Mouse (Mus musculus): ENCODE measurements around the gene Pbld2. TPM values are rescaled to one million over a fixed set of nuclear protein-coding genes. Genes with fewer than 3 reads are reported as not detected.

Pbld2 gene
- total and polyA plus RNA-seq, 3 experiments, result 0.19 to 0.72 (median 0.26) TPM

DNA sequence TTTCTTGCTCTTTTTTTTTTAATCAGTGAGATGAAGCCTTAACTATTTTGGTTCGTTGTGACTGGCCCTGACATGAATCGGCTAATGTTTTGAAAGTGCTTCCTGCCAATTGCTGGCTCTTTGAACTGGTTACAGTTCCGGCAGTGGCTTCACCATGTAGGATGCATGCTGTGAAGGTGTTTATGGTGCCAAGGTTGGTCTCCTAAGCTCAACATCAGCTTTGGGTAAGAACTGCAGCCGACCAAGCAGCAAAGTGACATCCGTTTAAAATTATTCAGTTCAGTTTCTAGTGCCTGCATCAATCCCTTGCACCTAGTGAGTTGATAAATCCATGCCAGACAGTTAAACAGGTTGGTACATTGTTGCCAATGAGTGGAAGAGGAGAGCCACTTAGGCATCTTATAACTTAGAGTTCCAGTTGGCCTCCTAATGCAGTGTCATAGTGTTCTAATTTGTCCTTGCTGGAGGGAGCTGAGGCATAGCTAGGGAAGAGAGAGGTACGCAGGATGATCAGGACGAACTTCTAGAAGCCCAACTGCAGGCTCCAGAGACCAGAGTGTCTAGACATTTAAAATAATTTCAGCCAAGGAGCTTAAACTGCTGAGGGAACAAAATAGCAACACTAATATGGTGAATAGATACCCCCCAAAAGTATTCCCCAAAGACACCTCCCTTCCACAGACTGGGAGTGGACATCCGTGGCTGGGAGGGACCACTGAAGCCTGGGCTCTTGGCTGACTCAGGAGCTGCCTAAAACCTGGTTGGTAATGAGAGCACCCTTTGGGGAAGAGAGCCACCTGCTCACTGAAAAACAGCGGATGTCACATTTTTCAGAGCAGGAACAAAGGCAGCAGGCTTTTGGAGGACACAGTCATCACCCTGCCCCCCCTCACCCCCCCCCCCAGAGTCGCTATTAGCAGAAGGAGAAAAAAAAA lies 68.8 kb downstream of the Pbld2 start:
- H3K27me3 ChIP-seq (replicated peaks), result no peaks in the 10 kb centered on the region
- H3K9ac ChIP-seq (ENCODE audit: insufficient read depth, low read depth), result no peak overlapping the region
- H3K4me2 ChIP-seq (ENCODE audit: insufficient read depth, low read depth, poor library complexity, severe bottlenecking), result no peak overlapping the region
- TF ChIP-seq SIN3A (IDR thresholded peaks at IDR 0.05; ENCODE audit: low read length) (no peak), EP300 (IDR thresholded peaks at IDR 0.05; ENCODE audit: low read length) (no peak), RAD21 (IDR thresholded peaks at IDR 0.05; ENCODE audit: low read depth, low read length) (no peak), SMC3 (IDR thresholded peaks at IDR 0.05; ENCODE audit: low read depth, low read length) (no peak), ETS1 (conservative IDR thresholded peaks at IDR 0.05; ENCODE audit: low read depth, low read length) (no peak), NRF1 (IDR thresholded peaks at IDR 0.05; ENCODE audit: low read depth, low read length) (no peak), ZNF384 (IDR thresholded peaks at IDR 0.05; ENCODE audit: low read depth, low read length) (no peak), ZC3H11A (IDR thresholded peaks at IDR 0.05; ENCODE audit: low read depth, low read length) (no peak), MAZ (IDR thresholded peaks at IDR 0.05; ENCODE audit: low read depth, low read length) (no peak), BHLHE40 (IDR thresholded peaks at IDR 0.05; ENCODE audit: low read depth, low read length) (no peak), JUND (conservative IDR thresholded peaks at IDR 0.05; ENCODE audit: low read depth, low read length) (no peak), MXI1 (IDR thresholded peaks at IDR 0.05; ENCODE audit: low read depth, low read length) (no peak), IRF4 (IDR thresholded peaks at IDR 0.05; ENCODE audit: low read depth, low read length) (no peak)
- H3K4me1 ChIP-seq (ENCODE audit: control insufficient read depth in 1 of 2, insufficient read depth in 2 of 2), result peaks cover 4 to 8% of the 10 kb centered on the region in 2 experiments
- no peak overlapping the region for H3K27ac ChIP-seq (ENCODE audit: insufficient read depth, low read depth)
- dilution Hi-C loops (cut with MboI; ENCODE audit: extremely low pct_ligation_motif_present, extremely low pct_unique_long_range_greater_than_20kb, low sequenced_read_pairs) (no loop called here), in situ Hi-C loops (cut with MboI; ENCODE audit: low pct_ligation_motif_present, low pct_unique_long_range_greater_than_20kb, low sequenced_read_pairs) (no loop called here)
- H3K36me3 ChIP-seq (replicated peaks in 1 of 2; ENCODE audit: control insufficient read depth in 1 of 2, insufficient read depth in 1 of 2, low read length in 1 of 2), result no peaks in the 10 kb centered on the region
- H3K4me3 ChIP-seq (replicated peaks in 1 of 3; ENCODE audit: low read depth in 2 of 3, low read length in 2 of 3, poor library complexity in 1 of 3), result no peak overlapping the region
- DNase-seq (ENCODE audit: extremely low read depth), result no peak
- H3K9me3 ChIP-seq (replicated peaks; ENCODE audit: low read length), result no peaks in the 10 kb centered on the region
- no peaks in the 10 kb centered on the region for H3K79me2 ChIP-seq (replicated peaks; ENCODE audit: control insufficient read depth, extremely low read depth, insufficient read depth, poor library complexity, severe bottlenecking)

DNA sequence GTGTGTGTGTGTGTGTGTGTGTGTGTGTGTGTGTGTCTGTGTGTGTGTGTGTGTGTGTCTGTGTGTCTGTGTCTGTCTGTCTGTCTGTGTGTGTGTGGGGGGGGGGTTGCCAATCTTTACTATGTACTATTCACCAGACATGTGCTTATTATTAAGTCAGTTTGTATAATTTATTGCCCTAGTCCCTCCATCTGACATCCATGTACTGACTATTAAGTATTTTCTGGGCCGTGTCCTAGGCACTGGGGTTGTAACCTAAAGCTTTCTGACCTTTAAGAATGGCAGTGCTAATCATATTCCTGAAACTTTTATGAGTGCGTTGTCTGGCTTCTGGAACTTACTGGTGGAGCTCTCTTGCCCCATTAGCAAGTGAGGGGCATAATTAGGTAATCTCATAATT lies 72.6 kb downstream of the Pbld2 start:
- no peak overlapping the region for H3K27ac ChIP-seq (ENCODE audit: insufficient read depth, low read depth)
- no peaks in the 10 kb centered on the region for H3K27me3 ChIP-seq (replicated peaks)
- no peaks in the 10 kb centered on the region for H3K79me2 ChIP-seq (replicated peaks; ENCODE audit: control insufficient read depth, extremely low read depth, insufficient read depth, poor library complexity, severe bottlenecking)
- no peak overlapping the region for H3K4me3 ChIP-seq (replicated peaks in 1 of 3; ENCODE audit: low read depth in 2 of 3, low read length in 2 of 3, poor library complexity in 1 of 3)
- peaks cover 0 to 4% of the 10 kb centered on the region in 2 experiments; a peak in 2 of 4 replicates for H3K4me1 ChIP-seq (ENCODE audit: control insufficient read depth in 1 of 2, insufficient read depth in 2 of 2)
- H3K9ac ChIP-seq (ENCODE audit: insufficient read depth, low read depth), result no peak overlapping the region
- TF ChIP-seq MYC (IDR thresholded peaks at IDR 0.05; ENCODE audit: low read depth, low read length) (no peak), POLR2AphosphoS2 (IDR thresholded peaks at IDR 0.05; ENCODE audit: low read depth, low read length) (no peak), POLR2A (IDR thresholded peaks at IDR 0.05; ENCODE audit: low read depth, low read length) (no peak), ELF1 (IDR thresholded peaks at IDR 0.05; ENCODE audit: low read depth, low read length) (no peak), MXI1 (IDR thresholded peaks at IDR 0.05; ENCODE audit: low read depth, low read length) (no peak), HCFC1 (IDR thresholded peaks at IDR 0.05; ENCODE audit: low read depth, low read length) (no peak), BHLHE40 (IDR thresholded peaks at IDR 0.05; ENCODE audit: low read depth, low read length) (no peak), TCF12 (IDR thresholded peaks at IDR 0.05; ENCODE audit: low read depth, low read length) (no peak), MAX (IDR thresholded peaks at IDR 0.05; ENCODE audit: low read length) (no peak), ZKSCAN1 (IDR thresholded peaks at IDR 0.05; ENCODE audit: borderline replicate concordance, low read depth, low read length) (no peak), ETS1 (conservative IDR thresholded peaks at IDR 0.05; ENCODE audit: low read depth, low read length) (no peak), ZC3H11A (IDR thresholded peaks at IDR 0.05; ENCODE audit: low read depth, low read length) (no peak), ZNF384 (IDR thresholded peaks at IDR 0.05; ENCODE audit: low read depth, low read length) (no peak)
- no peaks in the 10 kb centered on the region for H3K9me3 ChIP-seq (replicated peaks; ENCODE audit: low read length)
- in situ Hi-C loops (cut with MboI; ENCODE audit: low pct_ligation_motif_present, low pct_unique_long_range_greater_than_20kb, low sequenced_read_pairs) (no loop called here), dilution Hi-C loops (cut with MboI; ENCODE audit: extremely low pct_ligation_motif_present, extremely low pct_unique_long_range_greater_than_20kb, low sequenced_read_pairs) (no loop called here)
- DNase-seq (ENCODE audit: extremely low read depth), result no peak
- no peak overlapping the region for H3K4me2 ChIP-seq (ENCODE audit: insufficient read depth, low read depth, poor library complexity, severe bottlenecking)
- H3K36me3 ChIP-seq (replicated peaks in 1 of 2; ENCODE audit: control insufficient read depth in 1 of 2, insufficient read depth in 1 of 2, low read length in 1 of 2), result no peaks in the 10 kb centered on the region

All from CH12.LX (cell line).